Mouse (Mus musculus) left cerebral cortex, postnatal 4 days (tissue): ENCODE measurements around the gene Mindy4b-ps. TPM values are rescaled to one million over a fixed set of nuclear protein-coding genes. Genes with fewer than 3 reads are reported as not detected.
A peak's percentile ranks its signal among the peaks of the same experiment; 100 is the strongest.
"Not testable (repeated sequence)": the region's sequence is repeated elsewhere in the genome, so short reads cannot be mapped to it uniquely, and the experiment has no call there.

Experiments
- DNase-seq: peaks from one replicate; pipeline ENCODE4 v3.0.0-alpha.2; 2022
- intact Hi-C: fragments of 180-260 bp; cut with DNase I; formaldehyde crosslinking; loops from one replicate; pipeline ENCODE4 v1.15.1; 2025
- total RNA-seq, 2 experiments: library from RNA; stranded (reverse); gene quantifications; 2 replicates each; pipeline ENCODE4 v1.2.3; 2021

Mindy4b-ps gene
- total RNA-seq = under 1 TPM; 0.40 to 0.48 TPM

DNA sequence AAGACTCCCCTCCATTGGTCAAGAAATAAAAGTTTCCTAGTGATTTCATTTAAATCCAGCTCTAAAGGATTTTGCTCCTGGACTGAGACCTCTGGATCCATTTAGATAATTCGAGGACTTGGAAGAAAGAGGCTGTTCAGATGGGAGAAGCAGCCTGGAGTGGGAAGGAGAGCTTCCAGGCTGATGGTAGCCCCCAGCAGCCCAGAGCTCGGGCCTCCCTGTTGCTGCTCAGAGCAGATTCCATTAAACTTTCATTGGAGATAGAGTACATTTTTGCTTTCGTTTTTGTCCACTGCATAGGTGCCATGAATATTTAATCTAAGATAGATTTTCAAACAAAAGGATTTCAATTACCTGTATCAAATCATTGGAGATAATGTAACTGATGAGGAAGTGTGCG, at the start of gene Mindy4b-ps:
Mindy4b-ps (minus strand) TSS at position 101 of the 400 bp plus-strand sequence.
- intact Hi-C loops = no loop called here
- no peak for DNase-seq

DNA sequence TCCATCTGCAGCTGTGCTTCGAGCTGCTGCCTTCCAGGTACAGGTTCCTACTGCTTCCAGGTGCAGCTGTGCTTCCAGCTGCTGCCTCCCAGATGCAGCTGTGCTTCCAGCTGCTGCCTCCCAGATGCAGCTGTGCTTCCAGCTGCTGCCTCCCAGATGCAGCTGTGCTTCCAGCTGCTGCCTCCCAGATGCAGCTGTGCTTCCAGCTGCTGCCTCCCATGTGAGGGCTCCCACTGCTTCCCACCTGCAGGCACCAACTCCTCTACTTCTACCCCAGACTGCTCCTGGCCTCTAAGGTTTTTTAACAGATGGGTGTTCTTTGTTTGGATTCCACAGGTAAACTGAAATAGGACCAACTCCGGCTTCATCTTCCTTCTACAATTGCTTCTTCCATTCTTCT, 49.8 kb upstream of the Mindy4b-ps start:
- DNase-seq, intact Hi-C loops: not testable (repeated sequence)

DNA sequence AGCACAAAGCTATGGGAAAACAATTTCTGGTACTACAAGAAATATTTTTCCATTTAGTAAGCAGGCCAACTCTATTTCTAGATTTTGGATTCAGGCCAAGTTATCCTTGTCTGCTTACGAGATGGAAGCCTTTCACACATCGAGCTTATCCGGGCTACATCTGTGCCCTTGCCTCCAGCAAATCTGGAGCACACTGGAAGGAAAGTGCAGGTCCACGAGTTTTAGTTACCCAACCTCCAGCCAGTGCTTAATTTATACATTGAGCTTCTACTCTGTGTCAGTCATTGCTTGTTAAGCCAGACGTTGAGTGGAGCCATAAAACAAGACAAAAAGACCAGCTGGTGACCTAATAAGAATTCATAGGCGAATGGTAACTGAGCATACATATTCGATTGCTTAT, 43.6 kb upstream of the Mindy4b-ps start:
- DNase-seq = peak; percentile 6
- intact Hi-C loops = no loop called here

DNA sequence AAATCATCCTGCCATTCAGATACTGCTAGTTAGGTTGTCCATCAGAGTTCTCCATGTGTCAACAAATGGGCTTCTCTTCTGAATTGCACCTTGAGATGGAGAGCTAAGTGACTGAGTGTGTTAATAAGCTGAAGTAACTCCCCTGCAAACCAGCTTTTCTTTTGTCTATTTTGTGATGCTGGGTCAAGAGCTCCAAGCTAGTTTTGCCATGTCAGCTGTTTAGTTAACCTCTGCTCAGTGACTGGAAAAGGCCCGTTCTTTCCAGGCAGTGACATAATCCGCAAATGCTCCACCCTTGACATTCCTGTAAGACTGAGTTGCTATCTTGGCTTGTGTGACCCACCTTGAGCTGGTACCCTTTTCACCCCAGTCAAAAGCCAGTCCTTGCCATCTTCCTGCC, 40.9 kb upstream of the Mindy4b-ps start:
- intact Hi-C loops = no loop called here
- no peak for DNase-seq

DNA sequence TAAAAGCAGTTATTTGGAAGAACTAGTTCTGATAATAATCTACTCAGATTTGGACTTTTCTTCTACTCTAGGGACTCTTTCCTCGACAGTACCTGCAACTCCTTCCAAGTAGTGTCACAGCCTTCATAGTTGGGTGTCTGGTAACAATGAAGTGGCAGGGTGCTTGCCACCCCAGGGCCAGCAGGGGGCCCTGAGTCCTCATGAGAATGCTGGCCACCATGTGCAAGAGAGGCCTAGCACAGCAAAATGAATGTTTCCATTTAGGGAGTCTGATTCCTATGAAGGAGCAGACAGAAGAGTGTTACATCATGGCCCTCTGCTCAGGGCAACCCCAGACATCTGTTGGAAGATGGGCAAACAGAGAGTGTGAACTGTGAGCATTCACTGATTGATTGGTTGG, 21.3 kb upstream of the Mindy4b-ps start:
- intact Hi-C loops = no loop called here
- no peak for DNase-seq

DNA sequence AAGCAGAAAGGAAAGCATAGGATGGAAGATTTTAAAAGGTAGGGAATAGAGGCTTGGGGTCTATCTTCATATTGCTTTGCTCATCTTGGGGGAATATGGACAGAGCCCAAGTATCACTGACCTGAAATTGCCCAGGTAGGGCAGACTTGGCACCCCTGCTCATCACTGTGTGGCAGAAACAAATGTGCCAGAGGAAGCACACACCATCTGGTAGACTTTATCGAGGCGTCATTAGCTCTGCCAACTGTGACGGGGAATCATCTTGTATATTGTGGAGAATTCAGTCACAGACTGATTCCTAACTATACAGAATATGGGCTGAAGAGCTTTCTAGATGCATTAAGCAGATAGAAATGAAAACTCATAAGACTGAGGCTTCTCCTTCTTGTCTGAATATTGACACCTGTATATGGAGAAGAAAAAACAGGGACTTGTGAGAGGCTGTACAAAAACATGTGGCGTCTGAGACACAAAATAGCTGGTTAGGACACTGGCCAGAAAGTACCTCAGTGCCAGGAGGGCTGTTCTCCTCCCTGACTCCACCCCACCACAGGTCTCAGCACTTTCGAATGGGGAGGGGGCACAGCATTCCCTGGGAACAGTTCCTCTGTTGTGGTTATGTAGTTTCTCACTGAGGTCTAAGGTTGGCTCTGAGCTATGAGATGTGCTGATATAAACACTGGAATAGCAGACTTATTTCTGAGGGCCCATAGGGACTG, 11.5 kb upstream of the Mindy4b-ps start:
- intact Hi-C loops = no loop called here
- peak; percentile 28 for DNase-seq

DNA sequence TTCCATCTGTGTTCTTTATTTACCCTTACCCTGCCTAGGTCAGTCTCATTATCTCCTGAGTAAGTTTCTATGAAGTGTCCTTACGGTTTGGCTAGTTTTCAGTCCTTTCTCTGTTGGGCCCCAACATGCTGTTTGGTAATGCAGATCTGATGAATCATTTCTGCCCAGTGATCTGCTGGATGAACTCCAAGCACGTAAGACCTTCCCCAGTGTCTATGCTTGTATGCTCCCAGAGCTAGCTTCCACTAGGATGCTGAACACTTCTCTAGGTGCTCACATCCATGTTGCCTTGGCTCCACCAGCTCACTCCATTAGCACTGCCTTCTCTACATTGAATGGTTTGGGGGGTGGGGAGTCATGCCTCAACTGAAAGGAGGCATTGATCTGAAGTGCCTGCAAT, 10.8 kb upstream of the Mindy4b-ps start:
- intact Hi-C loops = no loop called here
- DNase-seq = peak; percentile 35

DNA sequence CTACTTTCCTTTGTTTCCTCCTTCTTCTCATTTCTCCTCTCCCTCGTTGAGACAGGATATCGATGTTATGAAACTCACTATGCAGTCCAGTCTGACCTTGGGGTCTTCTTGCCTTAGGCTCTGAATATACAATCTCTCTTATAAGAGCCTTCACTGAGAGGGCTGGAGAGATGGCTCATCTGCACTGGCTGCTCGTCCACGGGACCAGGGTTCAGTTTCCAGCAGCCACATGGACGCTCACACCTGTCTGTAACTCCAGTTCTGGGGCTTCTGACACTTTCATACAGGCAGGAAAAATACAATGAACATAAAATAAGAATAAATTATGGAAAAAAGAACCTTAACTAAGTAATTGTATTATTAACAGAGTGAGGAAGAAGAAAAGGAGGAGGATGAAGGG, 9.5 kb upstream of the Mindy4b-ps start:
- intact Hi-C loops = no loop called here

DNA sequence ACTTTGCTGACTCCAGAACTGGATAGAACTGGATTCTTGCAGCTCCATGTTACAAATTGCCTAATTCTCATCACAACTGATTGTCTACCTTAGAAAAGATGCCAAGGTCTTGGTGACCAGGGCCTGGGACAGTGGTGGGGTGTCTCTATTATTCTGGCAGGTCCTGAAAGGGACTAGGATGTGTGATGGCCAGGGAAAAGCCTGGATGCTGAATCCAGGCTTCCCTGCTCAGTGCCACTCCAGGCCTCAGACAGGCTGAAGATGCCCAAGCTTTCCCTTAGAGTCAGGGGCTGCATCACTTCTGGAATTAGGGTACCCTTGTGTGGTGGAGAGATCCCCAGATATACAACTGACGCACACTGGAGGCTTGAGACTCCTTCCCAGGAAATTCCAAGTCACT, 7.8 kb upstream of the Mindy4b-ps start:
- DNase-seq = no peak
- intact Hi-C loops = no loop called here

More for the DNA sequence above, 9.5 kb upstream of the Mindy4b-ps start:
- no peak for DNase-seq

DNA sequence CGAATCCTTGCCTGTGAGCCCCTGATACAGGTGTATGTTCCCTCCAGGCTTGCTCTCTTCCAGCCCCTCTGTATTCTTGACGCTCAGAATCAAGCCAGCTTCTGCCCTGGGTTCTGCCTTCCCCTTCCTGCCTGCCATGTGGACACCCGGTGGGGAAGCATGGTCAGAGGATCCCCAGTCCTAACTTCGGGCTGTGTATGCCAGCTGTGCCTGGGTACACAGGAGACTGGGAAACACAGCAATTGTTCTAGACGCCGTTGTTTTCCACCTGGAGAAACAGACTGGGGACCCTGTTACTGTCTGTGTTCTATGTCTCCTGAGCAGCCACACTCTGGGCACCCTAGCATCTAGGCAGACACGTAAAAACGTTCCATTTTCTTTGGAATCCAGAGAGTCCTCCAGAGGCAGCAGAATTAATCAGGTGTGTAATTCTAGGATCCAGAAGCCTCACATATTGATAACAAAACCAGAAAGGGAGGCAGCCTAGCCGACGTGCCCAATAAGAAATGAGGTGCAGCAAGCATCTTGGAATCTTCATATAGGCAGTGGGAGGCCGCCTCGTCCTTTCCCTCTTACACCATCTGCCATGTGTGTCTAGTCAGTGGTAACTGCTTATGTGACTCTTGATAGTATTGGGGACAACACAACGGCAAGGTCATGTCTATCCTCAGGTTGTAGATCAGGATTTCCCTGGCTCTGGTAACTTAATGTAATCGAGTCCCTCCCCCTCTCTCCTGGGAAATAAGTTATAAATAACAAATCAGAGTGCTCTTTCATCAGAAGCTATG, 6.4 kb upstream of the Mindy4b-ps start:
- intact Hi-C loops = no loop called here
- no peak for DNase-seq

DNA sequence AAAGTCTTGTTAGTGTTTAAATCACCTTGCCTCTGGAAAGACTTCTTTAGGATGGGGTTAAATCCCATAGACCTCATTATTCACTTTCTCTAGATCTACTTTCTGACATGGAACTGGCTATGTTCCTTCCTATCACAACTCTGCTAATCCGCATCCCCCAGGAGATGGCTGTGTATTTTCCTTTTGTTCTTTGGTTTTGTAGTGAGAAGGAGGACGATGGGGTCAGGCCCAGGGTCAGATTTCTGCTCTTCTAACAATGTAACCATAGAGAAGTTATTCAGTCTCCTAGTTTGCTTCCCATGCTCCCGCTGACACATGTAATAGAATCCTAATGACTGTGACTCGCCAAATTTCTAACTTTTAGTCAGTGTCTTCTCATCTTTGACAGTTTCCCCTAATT, 4.2 kb upstream of the Mindy4b-ps start:
- peak; percentile 36 for DNase-seq
- intact Hi-C loops = no loop called here

DNA sequence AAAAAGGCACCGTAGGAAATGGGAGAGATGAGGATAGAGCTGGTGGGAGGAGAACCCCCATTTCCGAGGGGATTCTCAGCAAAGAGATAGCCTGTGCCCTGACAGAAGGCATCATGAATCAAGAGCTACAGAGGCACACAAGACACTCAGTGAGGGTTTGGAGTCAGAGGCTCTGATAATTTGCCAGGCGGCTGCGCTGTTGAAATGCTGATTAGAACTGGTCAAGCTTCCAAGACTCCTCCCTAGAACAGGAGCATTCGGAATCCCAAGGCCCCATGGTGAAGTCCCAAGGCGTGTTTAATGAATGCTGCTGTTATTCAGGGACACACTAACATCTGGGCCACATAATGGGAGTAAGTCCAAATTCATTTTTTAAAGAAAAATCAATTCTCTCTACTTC, 4.8 kb downstream of the Mindy4b-ps start:
- peak; percentile 13 for DNase-seq
- intact Hi-C loops = no loop called here

DNA sequence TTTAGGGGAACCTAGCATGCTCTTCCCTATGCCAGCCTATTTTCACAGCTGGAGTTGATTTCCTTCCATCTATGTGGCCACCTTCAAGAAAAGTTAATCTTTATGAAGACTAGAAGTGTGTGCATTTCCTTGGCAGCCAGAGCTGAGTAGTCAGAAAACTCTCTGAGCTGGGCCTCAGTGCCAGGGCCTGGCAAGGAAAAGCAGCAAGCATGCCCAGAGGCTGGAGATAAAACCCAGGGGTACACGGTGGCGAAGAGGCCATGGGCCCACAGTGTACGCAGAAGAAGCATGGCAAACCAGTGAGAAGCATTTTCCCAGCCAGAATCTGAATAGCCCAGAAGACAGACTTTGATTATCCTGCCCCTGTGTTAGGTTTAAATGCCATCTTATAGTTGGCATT, 7.9 kb downstream of the Mindy4b-ps start:
- peak; percentile 62 for DNase-seq
- intact Hi-C loops = no loop called here

DNA sequence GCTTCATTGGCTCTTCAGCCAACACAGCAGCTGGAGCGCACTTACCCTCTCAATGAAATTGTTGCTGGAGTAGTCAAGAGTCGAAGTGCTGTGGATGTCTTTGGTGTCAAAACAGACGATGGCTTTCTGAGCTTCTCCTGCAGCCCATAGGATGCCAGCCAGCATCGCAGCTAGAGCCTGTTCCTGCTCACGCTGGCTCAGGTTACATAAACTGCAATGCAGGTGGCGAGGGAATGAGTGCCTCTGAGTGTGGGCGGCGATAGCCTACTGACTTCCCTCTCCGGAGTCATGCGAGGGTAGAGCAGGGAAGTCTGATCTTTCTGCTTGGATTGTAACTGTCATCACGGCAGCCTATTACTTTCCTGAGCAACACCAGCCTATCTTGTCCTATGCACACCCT, 11.8 kb downstream of the Mindy4b-ps start:
- intact Hi-C loops = no loop called here
- DNase-seq = no peak

DNA sequence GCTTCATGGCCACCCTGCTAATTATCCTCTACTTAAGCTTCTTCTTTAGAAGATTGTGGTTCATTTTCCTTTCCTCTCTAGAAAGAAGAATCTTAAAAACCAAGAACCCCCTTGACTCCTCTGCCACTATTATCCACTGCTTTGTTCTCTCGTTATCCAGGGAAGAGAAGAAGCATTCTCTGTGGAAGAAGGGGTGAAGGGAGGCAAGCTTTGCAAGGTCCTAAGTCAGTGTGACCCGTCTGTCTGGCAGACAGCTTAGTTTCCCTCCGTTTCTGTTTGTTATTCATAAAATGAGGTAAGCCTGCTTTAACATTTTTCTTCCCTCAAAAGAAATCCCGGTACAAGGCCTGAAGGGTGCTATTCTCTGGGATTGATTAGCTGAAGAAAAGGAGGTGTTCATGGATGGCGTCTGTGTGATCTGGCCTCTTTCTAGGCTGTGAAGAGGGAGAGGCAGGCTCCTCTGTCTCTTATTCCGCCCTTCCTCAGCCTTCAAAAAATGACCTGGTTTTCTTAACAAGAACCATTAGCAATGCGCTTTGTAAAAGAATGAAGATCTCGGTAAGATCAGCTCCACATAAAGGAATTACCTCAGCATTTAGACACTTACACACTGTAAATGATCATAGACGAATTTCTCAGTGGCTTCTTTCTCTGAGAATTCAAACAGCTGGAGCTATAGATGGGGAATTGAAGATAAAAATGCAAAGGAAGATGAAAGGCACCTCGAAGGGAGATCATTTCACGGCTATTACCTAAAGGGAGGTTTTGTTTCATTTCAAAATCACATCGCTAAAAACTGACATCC, 12.8 kb downstream of the Mindy4b-ps start:
- intact Hi-C loops = no loop called here

DNA sequence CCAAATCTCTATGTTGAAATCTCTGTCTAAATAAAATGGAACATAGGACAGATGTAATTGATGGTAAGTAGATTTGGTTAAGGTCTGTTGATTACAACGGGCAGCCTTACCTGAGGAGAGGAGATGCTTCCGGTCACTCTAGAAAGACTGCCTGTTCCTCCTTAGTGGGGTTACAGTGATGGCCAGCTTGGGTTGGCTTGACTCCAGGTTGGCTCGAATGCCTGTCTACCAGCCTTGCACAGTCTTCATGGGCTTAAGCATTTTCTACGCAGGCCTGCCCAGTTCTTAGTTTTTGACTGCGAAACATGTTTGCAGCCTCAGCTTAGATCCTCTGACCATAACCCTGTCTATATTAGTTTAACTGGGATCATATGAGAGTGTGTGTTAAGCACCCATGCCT, 13.5 kb downstream of the Mindy4b-ps start:
- peak; percentile 63 for DNase-seq
- intact Hi-C loops = no loop called here

More for the DNA sequence above, 12.8 kb downstream of the Mindy4b-ps start:
- DNase-seq = no peak

DNA sequence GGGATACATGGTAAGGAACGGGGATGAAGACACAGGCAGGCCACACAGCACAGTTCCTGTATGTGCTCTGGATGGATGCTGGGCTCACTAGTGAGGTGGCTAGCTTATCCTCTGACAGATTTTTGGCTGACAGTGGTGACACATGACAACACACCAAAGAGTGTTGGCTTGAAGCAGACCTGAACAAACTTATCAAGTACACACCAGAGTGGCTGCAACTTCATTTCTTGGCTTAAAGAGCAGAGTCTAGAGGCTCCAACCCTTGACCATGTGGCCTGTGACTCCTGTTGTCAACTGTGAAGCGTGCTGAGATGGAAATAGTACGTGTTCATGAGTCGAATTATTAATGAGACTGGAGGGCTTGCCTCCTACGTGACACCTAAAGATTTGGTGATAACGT, 17.4 kb downstream of the Mindy4b-ps start:
- DNase-seq = no peak
- intact Hi-C loops = no loop called here

DNA sequence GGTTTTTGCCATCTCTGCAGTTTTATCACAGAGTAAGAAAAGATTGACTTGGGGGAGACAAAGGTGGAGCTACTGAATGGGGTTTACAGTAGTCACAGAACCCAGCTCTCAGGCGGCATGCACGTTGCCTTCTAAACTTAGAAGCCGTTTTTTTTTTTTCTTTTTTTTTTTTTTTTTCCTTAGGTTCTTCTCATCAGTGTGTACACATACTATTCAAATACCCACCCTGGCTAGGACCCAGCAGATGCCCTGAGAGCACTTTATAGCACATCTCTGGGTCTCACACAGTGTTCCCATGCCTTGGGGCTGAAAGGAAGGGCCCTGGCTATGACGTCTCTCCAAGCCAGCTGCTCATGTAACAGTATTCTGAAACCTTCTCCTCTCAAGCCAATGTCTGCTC, 23.4 kb downstream of the Mindy4b-ps start:
- intact Hi-C loops = no loop called here
- no peak for DNase-seq

DNA sequence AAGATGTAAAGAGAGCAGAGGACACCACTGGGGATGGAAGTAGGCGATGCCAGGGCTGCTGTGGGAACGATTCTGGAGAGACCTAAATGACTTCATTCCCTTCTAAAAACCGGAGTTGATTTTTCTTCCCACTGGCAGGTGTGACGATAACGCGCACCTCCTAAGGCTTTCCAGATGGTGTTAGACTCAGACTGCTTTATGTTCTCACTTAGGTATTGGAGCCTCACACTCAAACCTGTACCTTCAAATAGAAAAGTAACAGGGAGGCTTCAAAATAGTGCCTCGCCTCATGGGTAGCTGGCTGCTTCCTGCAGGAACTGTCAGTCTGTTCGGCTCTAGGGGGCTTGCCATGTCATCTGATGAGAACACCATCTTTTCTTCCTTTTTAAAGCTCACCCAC, 23.9 kb downstream of the Mindy4b-ps start:
- no peak for DNase-seq
- intact Hi-C loops = no loop called here

DNA sequence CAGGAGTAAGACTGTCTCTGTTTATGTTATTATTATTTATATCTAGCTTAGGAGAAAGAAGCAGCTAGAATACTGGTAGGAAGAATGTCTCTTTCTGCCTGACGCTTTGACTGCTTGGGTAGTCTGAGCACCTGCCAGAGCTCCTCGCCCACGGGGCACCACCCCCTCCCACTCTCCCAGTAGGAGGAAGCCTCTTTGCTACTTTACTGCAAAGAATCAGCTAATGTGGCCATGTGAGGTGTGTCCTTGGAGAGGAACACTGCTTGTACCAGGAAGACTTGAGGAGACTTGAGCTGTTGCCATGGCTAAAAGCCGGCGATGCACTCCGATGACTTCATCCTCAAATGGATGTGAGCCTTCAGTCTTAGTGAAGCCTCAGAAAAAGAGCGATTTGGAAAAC, 32.6 kb downstream of the Mindy4b-ps start:
- DNase-seq = no peak
- intact Hi-C loops = loop anchor here (10.0 kb wide), 1 partner anchor 215 kb away; the partner anchor contains the start of gene Med12l

DNA sequence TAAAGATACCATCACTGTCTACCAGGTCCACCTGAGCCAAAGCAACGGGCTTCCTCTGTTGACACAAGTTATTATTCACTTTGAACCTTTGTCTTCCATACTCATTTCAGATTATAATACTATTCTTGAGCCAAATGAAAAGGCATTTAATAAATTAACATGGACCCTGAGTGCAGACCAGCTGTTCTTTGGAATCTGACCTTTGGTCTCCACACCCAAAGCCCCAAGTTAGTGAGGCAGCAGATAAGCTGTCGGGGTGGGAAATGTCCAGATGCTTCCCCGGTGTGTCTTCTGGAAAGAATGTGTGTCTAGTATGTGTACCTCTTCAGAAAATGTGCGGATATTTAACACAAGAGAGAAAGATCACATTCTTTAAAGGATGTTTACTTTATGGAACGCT, 33.1 kb downstream of the Mindy4b-ps start:
- DNase-seq = no peak
- intact Hi-C loops = loop anchor here (10.0 kb wide), 1 partner anchor 216 kb away; the partner anchor contains the start of gene Med12l
